Mouse (Mus musculus): ENCODE results near the gene Adamtsl5.

- TF ChIP-seq POLR2A (IDR thresholded peaks at IDR 0.05; ENCODE audit: borderline replicate concordance, low read depth, low read length) = no peak
- TF ChIP-seq CTCF (IDR thresholded peaks at IDR 0.05; ENCODE audit: low read depth, low read length) = no peak
These were observed 6.5 kb downstream of the Adamtsl5 start for GRCm38 (mm10) chr10:80341491-80342304.
